Mouse (Mus musculus) ovary, postnatal 36 days (tissue): ENCODE results near the gene Obscn.

Experiments used
- DNase-seq: peaks from one replicate; pipeline ENCODE4 v3.0.0; 2022; ENCODE audit warnings: low spot score, mixed read lengths

The Obscn gene

DNA sequence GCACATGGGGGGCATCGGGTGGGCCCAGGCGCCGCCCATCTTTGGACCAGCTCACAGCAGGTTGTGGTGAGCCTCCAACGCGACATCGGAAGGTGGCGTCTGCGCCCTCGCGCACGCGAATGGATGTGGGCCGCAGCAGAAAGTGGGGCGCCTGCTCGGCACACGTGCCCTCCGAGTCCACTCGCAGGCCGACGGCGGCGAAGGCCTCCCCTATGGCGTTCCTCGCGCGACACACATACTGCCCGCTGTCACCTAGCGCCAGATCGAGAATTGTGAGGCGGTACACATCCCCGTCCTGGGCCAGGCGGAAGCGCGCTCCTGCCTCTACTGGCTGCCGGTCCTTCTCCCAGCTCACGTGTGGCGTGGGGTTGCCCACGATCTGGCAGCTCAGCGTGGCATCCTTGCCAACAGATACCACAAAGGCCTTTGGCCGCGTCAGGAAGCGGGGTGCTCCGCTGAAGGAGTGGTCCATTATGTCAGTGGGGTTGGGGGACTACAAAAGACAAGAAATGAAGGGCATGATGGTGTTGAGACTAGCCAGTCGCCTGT is at the start of gene Obscn:
Gene Obscn (minus strand): TSS at position 499 of the 549 bp plus-strand sequence.
- no peak for DNase-seq

DNA sequence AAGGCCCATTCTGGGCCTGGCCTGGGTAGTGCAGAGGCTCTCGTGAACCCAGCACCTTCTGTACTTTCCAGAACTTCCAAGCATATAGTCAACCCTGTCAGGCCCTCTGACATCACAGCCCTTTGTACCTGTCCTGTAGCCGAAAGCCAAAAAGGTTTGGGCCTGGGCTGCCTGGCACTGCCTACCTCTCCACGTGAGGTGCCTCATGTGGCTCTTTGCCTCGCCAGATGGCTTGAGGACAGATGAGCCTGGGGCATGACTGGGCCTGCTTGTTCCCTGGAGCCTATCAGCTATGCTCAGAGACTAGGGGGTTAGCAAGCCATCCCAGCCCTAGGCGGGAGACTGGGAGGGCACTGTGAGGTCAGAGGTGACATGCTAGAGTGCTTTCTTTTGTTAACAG is 49.3 kb upstream of the Obscn start:
- no peak for DNase-seq

DNA sequence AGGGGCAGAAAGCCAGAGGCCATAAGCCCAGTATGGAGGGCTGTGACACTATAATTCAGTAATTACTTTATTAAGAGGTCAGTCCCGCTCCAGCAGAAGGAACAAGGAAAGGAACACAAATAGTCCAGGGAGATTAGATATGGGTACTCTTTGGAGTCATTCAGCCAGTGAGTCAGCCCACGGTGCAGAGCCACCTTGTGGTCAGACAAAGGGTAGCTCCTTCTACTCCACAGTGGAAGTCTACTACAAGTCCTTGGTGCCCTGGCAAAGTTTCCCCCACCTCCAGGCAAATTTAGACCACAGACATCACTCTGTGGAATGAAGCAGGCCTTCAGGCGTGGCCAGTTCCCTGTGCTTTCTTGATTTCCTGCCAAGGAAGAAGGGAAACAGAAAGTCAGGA is 47.6 kb upstream of the Obscn start:
- DNase-seq: peak; percentile 58

DNA sequence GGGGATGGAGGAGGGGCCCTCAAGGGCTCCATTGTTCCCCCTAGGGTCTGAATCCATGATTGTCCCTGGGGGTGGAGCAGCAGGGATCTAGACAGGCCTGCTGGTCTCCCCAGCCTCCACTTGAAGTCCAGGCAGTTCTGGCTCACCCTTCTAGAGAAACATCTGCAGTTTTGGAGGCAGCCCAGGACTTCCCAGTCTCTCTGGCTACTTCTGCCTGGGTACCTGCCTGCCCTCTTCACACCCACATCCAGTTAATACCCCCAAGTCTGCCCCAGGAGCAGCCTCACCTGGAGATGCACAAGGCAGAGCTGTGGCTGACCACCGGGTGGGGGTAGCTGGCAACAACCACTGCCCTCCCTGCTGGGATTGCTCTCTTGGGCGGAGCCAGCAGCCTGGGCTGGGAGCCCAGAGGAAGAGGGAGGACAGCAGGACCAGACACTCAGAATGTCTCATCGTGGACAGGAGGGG is 46.7 kb upstream of the Obscn start, which contains the start of gene Gjc2:
Gene Gjc2 (minus strand): TSS at position 350 of the 468 bp plus-strand sequence.
- peak; percentile 67 for DNase-seq

DNA sequence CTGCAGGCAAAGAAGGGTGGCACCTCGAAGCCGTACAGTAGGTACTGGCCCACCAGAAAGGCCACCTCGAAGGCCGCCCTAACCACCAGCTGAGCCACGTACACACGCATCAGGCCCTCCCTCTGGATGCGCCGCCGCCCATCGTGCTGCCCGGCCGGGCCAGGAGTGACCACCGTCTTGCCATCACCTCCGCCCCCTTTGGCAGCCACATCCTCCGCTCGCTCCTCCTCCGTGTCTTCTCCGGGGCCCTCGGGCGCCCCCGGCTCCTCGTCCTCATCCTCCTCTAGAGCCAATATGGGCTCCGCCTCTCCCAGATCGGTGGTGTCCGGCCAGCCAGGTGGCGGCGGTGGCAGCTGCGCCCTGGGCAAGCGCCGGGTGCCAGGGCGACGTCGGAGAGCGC is 40.7 kb upstream of the Obscn start:
- no peak for DNase-seq

DNA sequence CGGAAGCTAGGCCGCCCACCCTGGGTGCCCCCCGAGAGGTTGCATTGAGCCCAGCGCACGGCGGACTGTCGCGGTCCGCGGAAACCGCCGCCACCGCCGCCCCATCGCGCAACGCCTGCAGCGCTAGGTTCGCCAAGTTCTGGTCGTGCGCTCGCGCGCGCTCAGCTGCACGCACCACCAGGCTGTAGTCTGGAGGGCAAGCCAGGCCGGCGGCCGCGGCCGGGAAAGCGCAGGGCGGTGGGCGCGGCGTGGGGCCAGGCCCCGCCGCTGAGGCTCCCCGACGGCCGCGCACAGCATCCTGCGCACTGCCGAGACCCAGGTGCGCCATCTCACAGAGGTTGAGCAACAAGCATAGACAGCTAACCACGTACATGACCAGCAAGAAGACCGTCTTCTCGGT is 40.3 kb upstream of the Obscn start:
- no peak for DNase-seq

DNA sequence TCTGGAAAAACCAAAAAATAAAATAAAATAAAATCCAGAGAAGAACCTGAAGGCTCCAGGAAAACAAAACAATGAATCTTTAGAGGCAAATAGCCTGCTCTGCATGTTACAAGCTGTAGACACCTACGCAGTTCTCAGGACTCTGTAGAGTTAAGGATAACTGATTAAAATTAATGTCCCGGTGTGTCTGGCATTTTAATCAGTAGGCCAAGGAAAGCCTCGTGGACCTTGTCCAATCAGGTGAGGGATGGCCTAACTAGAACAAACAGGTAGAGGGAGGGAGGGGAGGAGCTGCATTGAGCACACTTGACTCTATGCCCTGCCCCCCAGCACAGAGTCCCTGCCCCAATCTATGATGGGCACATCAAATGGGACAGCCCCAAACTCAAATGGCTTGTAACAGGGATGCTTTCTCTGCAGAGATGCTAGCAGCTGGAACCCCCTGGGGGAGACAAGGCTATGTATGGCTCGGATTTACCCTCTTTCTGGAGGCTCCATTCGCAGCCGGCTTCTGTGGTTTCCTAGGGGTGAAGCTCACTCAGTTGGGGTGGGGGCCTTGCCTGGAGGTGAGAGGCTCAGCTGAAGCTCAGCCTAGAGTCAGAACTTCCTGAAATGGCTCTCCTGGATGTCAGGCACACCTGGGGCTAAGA is 38.1 kb upstream of the Obscn start:
- no peak for DNase-seq

DNA sequence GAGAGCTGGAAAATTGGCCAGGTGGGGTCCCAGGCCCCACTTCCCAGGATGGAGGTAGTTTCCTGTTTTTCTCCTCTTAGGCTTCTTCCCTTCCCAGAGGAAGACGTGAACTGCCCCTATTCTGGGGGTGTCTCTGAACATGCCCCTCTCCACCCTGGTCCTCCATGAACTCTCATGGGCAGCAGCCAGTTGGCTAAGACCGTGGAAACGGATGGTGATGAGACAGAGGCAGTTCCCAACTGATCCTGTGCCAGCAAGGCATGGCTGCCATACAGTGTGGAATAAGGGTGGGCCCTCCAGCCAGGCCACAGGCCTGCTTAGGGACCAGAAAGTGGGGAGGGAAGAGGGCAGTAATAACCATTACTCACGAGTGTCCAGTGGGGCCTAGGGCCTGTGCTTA is 34.3 kb upstream of the Obscn start:
- DNase-seq: no peak

DNA sequence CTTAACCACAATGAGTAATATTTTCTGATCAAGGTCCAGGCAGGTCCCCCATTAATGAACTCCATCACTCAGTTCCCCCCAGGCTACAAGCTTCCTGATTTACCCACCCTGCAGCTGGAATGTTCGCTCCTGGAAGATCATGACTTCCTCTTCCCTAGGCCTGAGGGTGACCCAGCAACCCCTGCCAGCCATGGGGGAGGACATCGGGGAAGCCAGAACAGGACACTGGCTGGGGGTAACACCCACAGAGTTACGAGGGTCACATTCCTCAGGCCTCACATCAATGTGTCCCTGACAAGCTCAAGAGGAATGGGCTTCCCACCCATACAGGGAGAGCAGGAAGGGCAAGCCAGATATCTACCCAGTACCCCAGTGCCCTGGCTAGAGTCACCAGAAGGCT is 33.6 kb upstream of the Obscn start:
- DNase-seq: no peak

DNA sequence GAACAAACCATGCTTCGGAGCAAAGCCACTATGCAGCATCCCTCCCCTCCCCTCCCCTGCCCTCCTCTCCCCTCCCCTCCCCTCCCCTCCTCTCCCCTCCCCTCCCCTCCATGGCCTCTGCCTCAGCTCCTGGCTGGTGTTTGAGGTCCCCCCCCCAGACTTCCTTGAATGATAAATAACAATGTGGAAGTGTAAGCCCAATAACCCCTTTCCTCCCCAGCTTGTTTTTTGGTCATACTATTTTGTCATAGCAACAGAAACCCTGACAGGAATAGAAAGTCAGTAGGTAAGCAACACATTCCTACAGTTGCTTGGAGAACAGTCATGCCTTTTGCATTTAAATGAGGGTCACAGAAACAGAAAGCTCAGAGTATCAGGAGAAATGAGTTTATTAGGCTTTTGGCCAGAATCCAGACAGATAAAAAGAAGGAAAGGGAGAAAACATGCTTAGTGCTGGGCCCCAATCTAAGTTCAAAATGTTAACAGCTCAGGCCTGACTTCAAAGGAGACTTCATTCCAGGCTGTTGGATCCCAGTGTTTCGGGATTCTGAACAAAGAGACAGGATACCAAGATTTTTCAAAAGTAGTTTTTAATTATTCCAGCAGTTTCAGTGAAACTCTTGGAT is 29.5 kb upstream of the Obscn start:
- no peak for DNase-seq

DNA sequence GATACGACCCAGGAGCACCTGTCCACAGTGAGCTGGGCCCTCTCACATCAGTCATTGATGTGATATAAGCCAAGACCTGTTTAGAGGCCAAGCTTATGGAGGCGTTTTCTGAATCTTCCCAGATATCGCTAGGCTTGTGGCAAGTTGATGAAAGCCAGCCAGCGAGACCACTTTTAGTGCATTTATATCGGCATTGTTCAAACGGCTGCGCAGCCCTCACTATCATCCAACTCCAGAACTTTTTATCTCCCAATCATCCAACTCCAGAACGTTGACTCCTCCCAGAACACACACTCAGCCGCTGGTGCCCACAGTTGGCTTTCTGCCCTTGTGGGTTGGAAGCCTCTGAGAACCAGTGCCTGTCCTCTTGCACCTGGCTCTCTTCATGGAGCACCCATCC is 28.2 kb upstream of the Obscn start:
- DNase-seq: no peak

DNA sequence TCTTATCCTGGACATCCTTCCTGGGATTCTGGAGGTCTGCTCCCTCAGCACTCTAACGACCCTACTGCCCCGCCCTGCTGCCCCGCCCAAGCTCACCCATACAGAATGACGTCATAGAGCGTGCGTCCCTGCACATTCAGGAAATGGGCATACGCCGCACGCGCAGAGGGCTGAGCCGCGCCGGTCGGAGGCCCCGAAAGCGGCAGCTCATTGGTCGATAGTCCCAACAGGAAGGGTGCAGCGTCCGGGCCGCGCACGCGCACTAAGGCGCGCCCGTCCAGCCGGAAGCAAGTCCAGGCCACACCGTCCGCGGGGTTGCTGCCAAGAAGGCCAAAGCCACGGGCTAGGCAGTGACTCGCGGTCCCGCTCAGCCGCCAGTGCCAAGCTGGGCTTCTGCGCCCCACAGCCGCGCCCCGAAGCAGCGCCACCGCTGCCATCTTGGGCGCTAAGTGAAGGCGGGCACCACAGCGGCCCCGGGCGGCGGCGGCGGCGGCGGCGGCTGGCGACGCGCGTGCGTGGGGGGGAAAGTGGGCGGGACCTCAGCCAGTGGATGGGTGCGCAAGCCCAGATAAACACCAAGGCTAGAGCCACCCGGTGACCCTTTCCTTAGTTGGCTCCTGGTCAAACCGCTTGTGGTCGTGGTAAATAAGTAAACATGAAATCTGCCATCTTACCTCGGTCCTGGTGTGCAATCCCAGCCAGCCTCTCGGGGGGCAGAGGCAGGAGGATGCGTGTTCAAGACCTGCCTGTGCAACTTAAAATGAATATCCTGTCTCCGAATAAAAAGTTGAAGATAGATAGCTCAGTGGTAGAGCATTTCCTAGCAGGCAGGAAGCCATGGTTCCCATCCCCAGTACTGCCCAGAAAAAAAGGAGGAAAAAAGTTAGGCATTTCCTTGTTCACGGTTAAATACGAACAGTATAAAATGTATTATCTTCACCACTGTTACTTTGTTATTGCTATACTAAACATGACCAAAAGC is 27.3 kb upstream of the Obscn start, which contains the start of gene Iba57:
Gene Iba57 (minus strand): TSS at position 485 of the 982 bp plus-strand sequence.
- peak; percentile 97 for DNase-seq

DNA sequence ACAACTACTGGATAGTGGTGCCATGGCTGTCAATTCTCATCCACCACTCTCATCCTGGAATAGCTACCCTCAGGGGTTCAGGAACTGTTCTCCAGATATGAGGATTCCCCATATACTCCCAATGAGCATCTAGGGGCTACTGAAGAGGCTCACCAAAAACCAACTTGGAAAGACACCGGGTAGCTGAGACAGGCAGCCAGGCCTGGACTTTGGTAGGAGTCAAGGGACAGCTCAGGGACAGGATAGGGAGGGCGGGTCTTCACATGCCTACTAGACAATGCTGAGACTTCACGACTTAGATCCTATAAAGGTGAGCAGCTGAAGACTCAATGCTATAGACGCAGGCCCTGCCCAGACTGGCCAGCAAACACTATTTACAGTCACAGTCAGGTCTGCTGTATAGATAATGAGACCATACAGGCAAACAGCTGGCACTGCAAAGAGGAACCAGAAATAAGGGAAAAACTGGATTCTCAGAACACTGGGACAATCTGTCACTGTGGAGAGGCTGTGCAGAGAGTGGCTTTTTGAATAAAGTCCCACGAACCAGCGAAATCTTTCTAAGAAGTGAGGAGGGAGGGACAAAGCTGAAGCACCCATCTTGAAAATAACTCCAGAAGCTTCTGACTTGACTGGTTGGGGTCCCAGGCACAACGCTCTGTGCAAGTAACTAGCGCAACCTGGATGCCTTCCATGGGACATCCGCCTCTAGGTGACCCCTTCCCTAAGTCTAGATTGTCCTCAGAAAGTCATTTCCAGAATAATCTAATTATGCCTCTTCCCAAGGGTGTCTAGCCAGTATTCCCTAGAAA is 26.4 kb upstream of the Obscn start:
- no peak for DNase-seq

DNA sequence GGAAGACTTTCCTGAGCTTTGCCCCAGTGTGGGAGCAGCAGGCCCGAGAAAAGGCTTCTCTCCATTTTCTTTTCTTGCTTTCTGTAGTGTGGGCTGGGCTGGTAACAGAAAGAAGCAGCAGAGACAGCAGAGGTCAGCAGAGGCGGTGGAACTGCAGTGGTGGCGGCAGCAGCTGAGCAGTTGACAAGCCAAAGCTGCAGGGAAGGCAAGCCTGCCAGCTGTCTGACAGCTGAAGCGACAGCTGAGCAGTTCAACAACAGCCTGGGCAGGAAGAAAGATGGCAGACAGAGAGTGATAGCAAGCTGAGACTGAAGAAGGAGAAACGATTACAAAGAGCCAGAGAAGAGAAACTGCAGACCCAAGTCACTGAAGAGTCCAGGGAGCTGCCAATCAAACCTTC is 25.2 kb upstream of the Obscn start:
- no peak for DNase-seq

DNA sequence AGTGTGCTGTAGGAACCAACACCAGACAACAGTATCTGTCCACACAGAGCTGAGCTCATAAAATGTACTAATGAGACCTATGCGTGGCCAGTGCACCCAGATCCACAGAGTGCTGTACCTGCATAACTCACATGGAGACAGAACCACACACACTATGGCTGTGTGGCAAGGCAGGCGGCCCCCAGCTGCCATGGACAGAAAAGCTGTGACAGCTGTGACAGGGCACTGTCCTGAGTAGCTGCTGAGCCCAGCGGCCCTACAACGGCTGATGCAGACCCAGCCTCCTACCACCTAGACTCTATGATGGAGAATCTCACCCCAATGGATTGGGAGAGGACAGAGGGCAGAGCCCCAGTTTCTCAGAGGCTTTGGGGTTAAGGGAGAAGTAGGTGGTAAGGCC is 23.4 kb upstream of the Obscn start:
- no peak for DNase-seq

DNA sequence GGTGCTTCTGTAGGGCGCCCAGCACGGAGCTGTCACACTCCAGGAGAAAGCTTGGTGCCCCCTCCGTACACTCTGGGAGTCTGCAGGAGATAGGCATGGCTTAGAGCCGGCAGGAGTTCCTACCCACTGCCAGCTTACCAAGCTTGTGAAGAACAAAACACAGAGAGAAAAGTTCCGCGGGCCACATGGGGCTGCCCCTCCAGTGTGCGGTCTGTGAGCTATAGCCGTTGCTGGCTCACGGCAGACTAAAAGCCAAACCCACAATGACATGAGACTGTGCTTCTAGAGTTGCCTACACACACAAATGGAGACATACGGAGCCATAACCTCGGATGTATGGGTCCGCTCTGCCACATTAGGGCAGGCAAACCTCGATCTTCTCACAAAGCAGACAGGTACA is 22.9 kb upstream of the Obscn start:
- DNase-seq: no peak

DNA sequence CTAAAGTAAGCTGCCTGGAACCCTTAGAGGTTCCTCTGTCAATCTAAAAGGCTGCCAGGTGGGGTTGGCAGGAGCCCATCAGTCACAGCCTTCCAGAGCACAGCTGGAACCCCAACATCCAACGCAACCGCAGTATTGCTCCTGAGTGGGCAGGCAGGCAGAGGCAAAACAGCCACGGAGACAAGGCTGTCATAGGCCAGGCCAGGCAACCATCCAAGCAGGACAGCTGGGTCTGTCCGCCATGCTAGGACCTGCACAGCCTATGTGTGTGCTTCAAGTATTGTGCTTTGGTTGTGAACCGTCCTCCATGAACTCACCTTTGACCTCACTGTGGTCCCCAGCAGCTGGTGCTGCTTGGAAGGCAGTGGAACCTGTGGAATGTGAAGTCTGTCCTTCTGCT is 19.7 kb upstream of the Obscn start:
- DNase-seq: no peak

DNA sequence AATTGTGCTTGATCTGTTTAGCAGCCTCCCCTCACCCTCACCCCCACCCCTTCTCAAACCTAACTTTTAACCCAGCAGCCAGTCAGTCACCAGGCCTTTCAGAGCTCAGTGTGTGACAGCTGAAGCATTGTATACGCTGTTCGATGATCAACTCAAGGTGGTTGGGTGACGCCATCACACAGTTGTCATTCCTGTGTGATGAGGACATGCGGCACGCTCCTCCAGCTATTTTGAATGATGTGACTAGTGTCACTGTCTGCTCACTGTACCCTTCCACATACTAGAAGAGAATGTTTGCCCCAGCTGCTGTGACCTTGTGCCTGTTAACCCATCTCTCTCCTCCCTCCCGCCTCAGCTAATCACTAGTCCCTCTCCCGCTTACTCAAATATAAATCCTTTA is 18.0 kb upstream of the Obscn start:
- DNase-seq: no peak

DNA sequence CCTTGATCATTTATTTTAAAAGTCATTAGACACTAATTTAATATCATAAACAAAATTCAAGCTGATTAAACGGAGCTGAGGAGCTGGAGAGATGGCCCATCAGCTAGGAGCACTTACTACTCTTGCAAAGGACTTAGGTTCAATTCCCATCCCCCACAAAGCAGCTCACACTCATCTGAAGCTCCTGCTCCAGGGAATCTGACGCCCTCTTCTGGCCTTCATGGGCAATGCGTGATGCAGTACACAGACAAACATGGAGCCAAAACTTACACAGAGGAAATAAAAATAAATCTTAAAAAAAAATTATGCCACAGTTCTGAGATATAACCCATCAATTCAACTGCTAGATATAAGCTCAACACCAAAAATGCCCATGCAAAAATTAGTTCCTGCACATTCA is 15.5 kb upstream of the Obscn start:
- DNase-seq: no peak

DNA sequence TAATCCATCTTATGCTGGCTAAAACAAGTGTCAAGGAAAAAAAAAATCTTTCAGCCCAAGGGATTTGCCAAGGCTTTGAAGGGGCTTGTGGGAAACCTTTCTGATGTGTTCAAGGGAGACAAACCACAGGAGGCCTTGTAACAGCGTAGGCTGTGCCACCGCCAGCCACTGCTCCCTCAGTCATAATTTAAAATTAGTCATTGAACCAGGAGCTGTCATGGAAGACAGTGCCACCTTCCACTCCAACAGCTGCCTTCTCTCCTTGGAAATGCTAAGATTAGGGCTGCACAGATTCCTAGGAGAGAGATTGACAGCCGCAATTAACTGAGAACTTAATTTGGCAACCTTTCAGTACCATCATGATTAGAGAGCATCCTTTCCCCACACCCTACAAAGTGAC is 13.1 kb upstream of the Obscn start:
- no peak for DNase-seq

DNA sequence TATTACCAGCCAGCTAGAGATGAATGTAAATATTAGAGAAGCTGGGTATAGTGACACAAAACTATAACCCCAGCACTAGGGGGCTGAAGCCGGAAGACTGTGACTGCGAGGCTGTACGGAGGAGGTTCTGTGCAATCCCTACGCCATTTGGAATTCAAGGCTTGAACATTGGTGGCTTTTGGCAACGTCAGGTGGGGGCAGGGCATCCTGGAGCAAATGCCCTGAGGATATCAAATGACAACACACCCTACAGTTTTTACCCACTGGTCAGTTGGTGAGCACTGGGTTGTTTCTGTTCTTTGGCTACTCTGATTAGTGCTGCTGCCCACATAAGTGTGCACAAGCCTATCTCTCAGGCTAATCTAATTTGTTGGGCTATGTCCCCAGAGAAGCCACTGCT is 6.8 kb upstream of the Obscn start:
- no peak for DNase-seq
